Mouse (Mus musculus): ENCODE measurements around the gene Ccr4. TPM values are rescaled to one million over a fixed set of nuclear protein-coding genes. Genes with fewer than 3 reads are reported as not detected.
"Not testable (repeated sequence)": the region's sequence is repeated elsewhere in the genome, so short reads cannot be mapped to it uniquely, and the experiment has no call there.

Ccr4 gene
- total RNA-seq, 2 experiments from 2014 or later = not detected

GRCm38 (mm10) chr9:114534747-114535517, 30.2 kb upstream of the Ccr4 start:
- TF ChIP-seq CTCF (conservative IDR thresholded peaks at IDR 0.05) = peak; percentile 33
- H3K27ac ChIP-seq = no peak overlapping the region
- no peak overlapping the region for H3K4me3 ChIP-seq
- DNase-seq (ENCODE audit: low spot score in 2 of 2) = peak in 1 of 2 experiments; percentile 22

- no peak overlapping the region for H3K4me3 ChIP-seq
- no peak for DNase-seq (ENCODE audit: low spot score in 2 of 2)
- TF ChIP-seq CTCF (conservative IDR thresholded peaks at IDR 0.05) = no peak
- no peak overlapping the region for H3K27ac ChIP-seq
These were observed 29.1 kb upstream of the Ccr4 start for GRCm38 (mm10) chr9:114533848-114534247.

GRCm38 (mm10) chr9:114531276-114531675, 26.6 kb upstream of the Ccr4 start:
- no peak for DNase-seq (ENCODE audit: low spot score in 2 of 2)
- H3K27ac ChIP-seq = no peak overlapping the region
- TF ChIP-seq CTCF (conservative IDR thresholded peaks at IDR 0.05) = no peak
- H3K4me3 ChIP-seq = no peak overlapping the region

GRCm38 (mm10) chr9:114528680-114529048, 23.9 kb upstream of the Ccr4 start:
- no peak for DNase-seq (ENCODE audit: low spot score in 2 of 2)
- Histone ChIP-seq H3K27ac (no peak overlapping the region), H3K4me3 (no peak overlapping the region)
- no peak for TF ChIP-seq CTCF (conservative IDR thresholded peaks at IDR 0.05)

- DNase-seq (ENCODE audit: low spot score in 2 of 2) = no peak
- no peak overlapping the region for H3K4me3 ChIP-seq
- H3K27ac ChIP-seq = no peak overlapping the region
- TF ChIP-seq CTCF (conservative IDR thresholded peaks at IDR 0.05) = no peak
These were observed 23.4 kb upstream of the Ccr4 start for GRCm38 (mm10) chr9:114527992-114528679.

GRCm38 (mm10) chr9:114527085-114527484, 22.4 kb upstream of the Ccr4 start:
- Histone ChIP-seq H3K27ac (no peak overlapping the region), H3K4me3 (no peak overlapping the region)
- no peak for DNase-seq (ENCODE audit: low spot score in 2 of 2)
- no peak for TF ChIP-seq CTCF (conservative IDR thresholded peaks at IDR 0.05)

- no peak for TF ChIP-seq CTCF (conservative IDR thresholded peaks at IDR 0.05)
- H3K27ac ChIP-seq = no peak overlapping the region
- H3K4me3 ChIP-seq = no peak overlapping the region
- no peak for DNase-seq (ENCODE audit: low spot score in 2 of 2)
These were observed 21.9 kb upstream of the Ccr4 start for GRCm38 (mm10) chr9:114526581-114526980.

GRCm38 (mm10) chr9:114525891-114526290, 21.2 kb upstream of the Ccr4 start:
- H3K4me3 ChIP-seq = no peak overlapping the region
- no peak for DNase-seq (ENCODE audit: low spot score in 2 of 2)
- TF ChIP-seq CTCF (conservative IDR thresholded peaks at IDR 0.05) = no peak
- no peak overlapping the region for H3K27ac ChIP-seq

- no peak for TF ChIP-seq CTCF (conservative IDR thresholded peaks at IDR 0.05)
- Histone ChIP-seq H3K4me3 (no peak overlapping the region), H3K27ac (no peak overlapping the region)
- no peak for DNase-seq (ENCODE audit: low spot score in 2 of 2)
These were observed 20.4 kb upstream of the Ccr4 start for GRCm38 (mm10) chr9:114525073-114525633.

- TF ChIP-seq CTCF (conservative IDR thresholded peaks at IDR 0.05) = no peak
- no peak for DNase-seq (ENCODE audit: low spot score in 2 of 2)
- Histone ChIP-seq H3K4me3 (no peak overlapping the region), H3K27ac (no peak overlapping the region)
These were observed 17.8 kb upstream of the Ccr4 start for GRCm38 (mm10) chr9:114522501-114522900.

- no peak overlapping the region for H3K27ac ChIP-seq
- no peak for DNase-seq (ENCODE audit: low spot score in 2 of 2)
These were observed 17.3 kb upstream of the Ccr4 start for GRCm38 (mm10) chr9:114522041-114522440.

GRCm38 (mm10) chr9:114520529-114520928, 15.8 kb upstream of the Ccr4 start:
- not testable (repeated sequence) for H3K27ac ChIP-seq; H3K4me3 ChIP-seq; DNase-seq (ENCODE audit: low spot score in 2 of 2)

More at GRCm38 (mm10) chr9:114522041-114522440, 17.3 kb upstream of the Ccr4 start:
- no peak overlapping the region for H3K4me3 ChIP-seq
- TF ChIP-seq CTCF (conservative IDR thresholded peaks at IDR 0.05) = peak; percentile 52

- Histone ChIP-seq H3K27ac (no peak overlapping the region), H3K4me3 (no peak overlapping the region)
- no peak for DNase-seq (ENCODE audit: low spot score in 2 of 2)
- TF ChIP-seq CTCF (conservative IDR thresholded peaks at IDR 0.05) = peak; percentile 29; the same call in 1 of the 2 replicates
These were observed 14.2 kb upstream of the Ccr4 start for GRCm38 (mm10) chr9:114518812-114519477.

All from layer of hippocampus, adult 2 months (tissue).